Mouse (Mus musculus): ENCODE results near the gene Hoxc10. TPM values are rescaled to one million over a fixed set of nuclear protein-coding genes. Genes with fewer than 3 reads are reported as not detected.
A peak's percentile ranks its signal among the peaks of the same experiment; 100 is the strongest.

Gene Hoxc10
- polyA plus RNA-seq, 1 experiment from 2014 or later = 0.10 TPM

GRCm38 (mm10) chr15:103020899-103021418 lies 54.4 kb downstream of the Hoxc10 start:
- Histone ChIP-seq H3K36me3 (no peaks in the 10 kb centered on the region), H3K4me3 (no peak overlapping the region), H3K9me3 (no peaks in the 10 kb centered on the region), H3K27ac (no peak overlapping the region), H3K27me3 (peaks cover 100% of the 10 kb centered on the region), H3K9ac (no peak overlapping the region), H3K4me1 (no peaks in the 10 kb centered on the region), H3K4me2 (no peak overlapping the region)
- no peak for ATAC-seq (ENCODE audit: insufficient number of reproducible peaks, insufficient read depth, low FRiP score, low TSS enrichment, low read depth)
- WGBS = 2% methylated on average over 8 of the region's 8 CpGs

MicroRNA genes within 50 kb of the gene (microRNA counts, 519-probe panel; counts per million panel counts)
- microRNA mmu-miR-615-3p = 236 counts per million, percentile 44 among the panel's probes with 10 or more counts
- microRNA mmu-miR-615-5p = 236 counts per million, percentile 44 among the panel's probes with 10 or more counts

Small RNA genes lying within 50 kb of the gene (microRNA-seq; reads per million reads assigned to microRNA genes)
- gene Mir196a-2 = 7.0 reads per million, percentile 23 among the genes with 10 or more reads in this experiment
- 65.3 reads per million, percentile 48 among the genes with 10 or more reads in this experiment for gene Mir615

Other genes starting within 250 kb of the Hoxc10 start
- 53.4 and 62.8 TPM in 2 replicates for gene Calcoco1, start 244.6 kb upstream of the Hoxc10 start, polyA plus RNA-seq (2015; fragmentation: Nextera tagmentation; extraction: Ambion mirVana)
- 1.1 and 1.9 TPM in 2 replicates for gene Hoxc13, start 45.7 kb upstream of the Hoxc10 start, polyA plus RNA-seq (2015; fragmentation: Nextera tagmentation; extraction: Ambion mirVana)
- not detected in 2 replicates for gene Hoxc12, start 30.0 kb upstream of the Hoxc10 start, polyA plus RNA-seq (2015; fragmentation: Nextera tagmentation; extraction: Ambion mirVana)
- not detected in 2 replicates for gene Hoxc11, start 12.4 kb upstream of the Hoxc10 start, polyA plus RNA-seq (2015; fragmentation: Nextera tagmentation; extraction: Ambion mirVana)
- gene Hoxc5, start 647 bp downstream of the Hoxc10 start, polyA plus RNA-seq (2015; fragmentation: Nextera tagmentation; extraction: Ambion mirVana) = 1.1 and 1.8 TPM in 2 replicates
- gene Hoxc9, start 9.6 kb downstream of the Hoxc10 start, polyA plus RNA-seq (2015; fragmentation: Nextera tagmentation; extraction: Ambion mirVana) = not detected in 2 replicates
- gene Hoxc8, start 23.8 kb downstream of the Hoxc10 start, polyA plus RNA-seq (2015; fragmentation: Nextera tagmentation; extraction: Ambion mirVana) = not detected in 2 replicates
- not detected in 2 replicates for gene Hoxc6, start 31.5 kb downstream of the Hoxc10 start, polyA plus RNA-seq (2015; fragmentation: Nextera tagmentation; extraction: Ambion mirVana)
- 0.73 and 1.7 TPM in 2 replicates for gene Hoxc4, start 52.1 kb downstream of the Hoxc10 start, polyA plus RNA-seq (2015; fragmentation: Nextera tagmentation; extraction: Ambion mirVana)
- 16.1 and 16.4 TPM in 2 replicates for gene Smug1, start 200.3 kb downstream of the Hoxc10 start, polyA plus RNA-seq (2015; fragmentation: Nextera tagmentation; extraction: Ambion mirVana)

Measured in embryonic facial prominence, embryonic 13.5 days (tissue).